ENCODE assay signal across 12 mouse cellular contexts in genomic region chr4:141822979-141823378, GRCm38 (mm10). TPM values are rescaled to one million over a fixed set of nuclear protein-coding genes. Genes with fewer than 3 reads are reported as not detected.
A peak's percentile ranks its signal among the peaks of the same experiment; 100 is the strongest.
DNase-seq lines count a peak whose midpoint lies in the region; ATAC-seq and TF ChIP-seq lines count a peak whose summit lies in the region.
"Had no signal": no experiment of that assay in that cellular context is flagged by ENCODE, and none has a peak within 500 bp of the region (broad histone marks: within the 10 kb centered on the region; RNA-seq: fewer than 3 reads in every experiment).

No protein-coding gene starts in this region.

- H3K27ac ChIP-seq in liver, embryonic 13.5 days = no peak overlapping the region
- H3K27ac ChIP-seq in layer of hippocampus, adult 2 months = no peak overlapping the region
- H3K27ac ChIP-seq: heart, embryonic 13.5 days had no signal

- TF ChIP-seq CTCF in layer of hippocampus, adult 2 months (conservative IDR thresholded peaks at IDR 0.05) = no peak

- H3K9me3 ChIP-seq in liver, embryonic 13.5 days (replicated peaks) = no peaks in the 10 kb centered on the region
- H3K9me3 ChIP-seq: heart, embryonic 13.5 days had no signal

- 32% methylated on average over 3 of the region's 3 CpGs for WGBS in liver, embryonic 13.5 days (ENCODE audit: insufficient replicate concordance)

- no peak overlapping the region for H3K4me3 ChIP-seq in liver, embryonic 13.5 days (replicated peaks)
- H3K4me3 ChIP-seq in layer of hippocampus, adult 2 months = no peak overlapping the region
- H3K4me3 ChIP-seq: heart, embryonic 13.5 days; myocyte had no signal

- no peaks in the 10 kb centered on the region for H3K27me3 ChIP-seq in liver, embryonic 13.5 days
- H3K27me3 ChIP-seq: heart, embryonic 13.5 days had no signal

- peak; percentile 25 for DNase-seq in heart, postnatal 4 days
- DNase-seq in heart, adult 8-10 months (ENCODE audit: low spot score) = no peak
- DNase-seq in 3T3-L1 (ENCODE audit: low read depth, low spot score) = peak; percentile 49
- peak; percentile 82 for DNase-seq in c-Kit-positive CD71-positive TER-119-negative erythroid progenitor cells, embryonic 14.5 days (ENCODE audit: low read depth)
- DNase-seq in liver, embryonic 13.5 days = peak; percentile 69
- DNase-seq in frontal cortex, adult 2 months (ENCODE audit: extremely low spot score in 1 of 2, low spot score in 1 of 2) = no peak
- DNase-seq in layer of hippocampus, adult 2 months (ENCODE audit: low spot score in 2 of 2) = no peak
- DNase-seq in cerebellum, postnatal 10 days = no peak
- DNase-seq: cerebellum, adult 2 months had no signal

- H3K4me2 ChIP-seq in liver, embryonic 13.5 days = no peak overlapping the region
- H3K4me2 ChIP-seq: heart, embryonic 13.5 days had no signal

- no peaks in the 10 kb centered on the region for H3K36me3 ChIP-seq in liver, embryonic 13.5 days
- H3K36me3 ChIP-seq: heart, embryonic 13.5 days had no signal

- H3K9ac ChIP-seq in liver, embryonic 13.5 days = no peak overlapping the region
- H3K9ac ChIP-seq: heart, embryonic 13.5 days had no signal

- peak; percentile 80 for ATAC-seq in liver, embryonic 13.5 days (ENCODE audit: low read depth)

- H3K4me1 ChIP-seq in liver, embryonic 13.5 days (replicated peaks) = peaks cover 18% of the 10 kb centered on the region

RNA-seq across cellular contexts. Expression of gene Cela2a, which starts 3.0 kb away (rescaled TPM):
- not detected for total RNA-seq in heart, postnatal 4 days (2021)
- 1 to 10 TPM in 1 of 4 experiments, not detected in 3; 1.0 TPM for total RNA-seq in heart, adult 8-10 months (2022)
- 0.18 and 0.36 TPM in 2 replicates for polyA plus RNA-seq in liver, embryonic 13.5 days (2015; fragmentation: Nextera tagmentation; extraction: Ambion mirVana)
- polyA plus RNA-seq in frontal cortex, adult 2 months (2012; rRNA removed) = 0.18 and 0.42 TPM in 2 replicates
- not detected for total RNA-seq in layer of hippocampus, adult 2 months (2021)
- total RNA-seq: layer of hippocampus, postnatal 25 days had no signal
- polyA plus RNA-seq: heart, embryonic 13.5 days; myocyte had no signal

RNA-seq across cellular contexts. Expression of gene Ctrc, which starts 23.2 kb away (rescaled TPM):
- total RNA-seq in heart, postnatal 4 days (2021) = not detected
- not detected for total RNA-seq in heart, adult 8-10 months (2022)
- polyA plus RNA-seq in liver, embryonic 13.5 days (2015; fragmentation: Nextera tagmentation; extraction: Ambion mirVana) = not detected in 2 replicates
- not detected in 2 replicates for polyA plus RNA-seq in frontal cortex, adult 2 months (2012; rRNA removed)
- total RNA-seq in layer of hippocampus, adult 2 months (2021) = not detected
- total RNA-seq: layer of hippocampus, postnatal 25 days had no signal
- polyA plus RNA-seq: cerebellum, adult 2 months; heart, embryonic 13.5 days; myocyte had no signal

RNA-seq across cellular contexts. Expression of gene Casp9, which starts 29.6 kb away (rescaled TPM):
- 10 to 100 TPM; 13.5 to 13.8 TPM for total RNA-seq in heart, postnatal 4 days (2021)
- 10 to 100 TPM in 2 of 4 experiments, 1 to 10 TPM in 2; 7.9 to 10.7 (median 10.0) TPM for total RNA-seq in heart, adult 8-10 months (2022)
- 9.1 and 11.0 TPM in 2 replicates for polyA plus RNA-seq in liver, embryonic 13.5 days (2015; fragmentation: Nextera tagmentation; extraction: Ambion mirVana)
- polyA plus RNA-seq in frontal cortex, adult 2 months (2012; rRNA removed) = 21.5 and 22.5 TPM in 2 replicates
- 10 to 100 TPM; 25.2 to 25.6 TPM for total RNA-seq in layer of hippocampus, adult 2 months (2021)

RNA-seq across cellular contexts. Expression of gene Dnajc16, which starts 32.2 kb away (rescaled TPM):
- 10 to 100 TPM; 16.6 to 16.8 TPM for total RNA-seq in heart, postnatal 4 days (2021)
- 10 to 100 TPM; 23.2 to 28.7 (median 25.0) TPM for total RNA-seq in heart, adult 8-10 months (2022)
- 2.1 and 2.2 TPM in 2 replicates for polyA plus RNA-seq in liver, embryonic 13.5 days (2015; fragmentation: Nextera tagmentation; extraction: Ambion mirVana)
- polyA plus RNA-seq in frontal cortex, adult 2 months (2012; rRNA removed) = 29.9 and 30.8 TPM in 2 replicates
- 10 to 100 TPM; 45.3 to 45.4 TPM for total RNA-seq in layer of hippocampus, adult 2 months (2021)

RNA-seq across cellular contexts. Expression of gene Efhd2, which starts 51.7 kb away (rescaled TPM):
- 10 to 100 TPM; 46.5 to 50.5 TPM for total RNA-seq in heart, postnatal 4 days (2021)
- 10 to 100 TPM; 18.1 to 21.4 (median 19.6) TPM for total RNA-seq in heart, adult 8-10 months (2022)
- 51.5 and 52.9 TPM in 2 replicates for polyA plus RNA-seq in liver, embryonic 13.5 days (2015; fragmentation: Nextera tagmentation; extraction: Ambion mirVana)
- polyA plus RNA-seq in frontal cortex, adult 2 months (2012; rRNA removed) = 244 and 256 TPM in 2 replicates
- total RNA-seq in layer of hippocampus, adult 2 months (2021) = 100 to 1,000 TPM; 139 to 140 TPM

Comparison
In these comparisons a context has a peak if more than half of its experiments do, and no peak if none do; other contexts are left out.
1. DNase-seq: peak in heart, postnatal 4 days (single experiment), 3T3-L1 (single experiment), c-Kit-positive CD71-positive TER-119-negative erythroid progenitor cells, embryonic 14.5 days (single experiment) and liver, embryonic 13.5 days (single experiment); none in heart, adult 8-10 months (single experiment), frontal cortex, adult 2 months (0 of 2), layer of hippocampus, adult 2 months (0 of 2) and cerebellum, postnatal 10 days (0 of 2).